ENCODE assay signal across 8 mouse cellular contexts in genomic region chr4:150366510-150367208, GRCm38 (mm10).
A peak's percentile ranks its signal among the peaks of the same experiment; 100 is the strongest.
DNase-seq lines count a peak whose midpoint lies in the region; ATAC-seq lines count a peak whose summit lies in the region.

No protein-coding gene starts in this region.

- no peak overlapping the region for H3K9ac ChIP-seq in midbrain, embryonic 13.5 days (replicated peaks)
- H3K9ac ChIP-seq in midbrain, embryonic 11.5 days (ENCODE audit: low read length), result no peak overlapping the region
- no peak overlapping the region for H3K9ac ChIP-seq in liver, embryonic 12.5 days
- no peak overlapping the region for H3K9ac ChIP-seq in forebrain, embryonic 12.5 days

- no peaks in the 10 kb centered on the region for H3K9me3 ChIP-seq in midbrain, embryonic 13.5 days
- no peaks in the 10 kb centered on the region for H3K9me3 ChIP-seq in midbrain, embryonic 11.5 days (ENCODE audit: control insufficient read depth, low read length)
- no peaks in the 10 kb centered on the region for H3K9me3 ChIP-seq in liver, embryonic 12.5 days (replicated peaks)
- H3K9me3 ChIP-seq in forebrain, embryonic 12.5 days, result no peaks in the 10 kb centered on the region

- peaks cover 48% of the 10 kb centered on the region for H3K4me1 ChIP-seq in midbrain, embryonic 13.5 days (replicated peaks)
- H3K4me1 ChIP-seq in midbrain, embryonic 11.5 days (ENCODE audit: control insufficient read depth, insufficient read depth, low read length), result peaks cover 24% of the 10 kb centered on the region
- H3K4me1 ChIP-seq in liver, embryonic 12.5 days, result peaks cover 36% of the 10 kb centered on the region
- H3K4me1 ChIP-seq in forebrain, embryonic 12.5 days, result peaks cover 43% of the 10 kb centered on the region

- 71% methylated on average over 6 of the region's 6 CpGs for WGBS in midbrain, embryonic 13.5 days
- 79% methylated on average over 6 of the region's 6 CpGs for WGBS in midbrain, embryonic 11.5 days
- 27% methylated on average over 6 of the region's 6 CpGs for WGBS in liver, embryonic 12.5 days (ENCODE audit: insufficient replicate concordance)
- 75% methylated on average over 6 of the region's 6 CpGs for WGBS in forebrain, embryonic 12.5 days

- no peaks in the 10 kb centered on the region for H3K36me3 ChIP-seq in midbrain, embryonic 13.5 days
- H3K36me3 ChIP-seq in midbrain, embryonic 11.5 days (ENCODE audit: control insufficient read depth, insufficient read depth, low read length), result no peaks in the 10 kb centered on the region
- H3K36me3 ChIP-seq in liver, embryonic 12.5 days, result no peaks in the 10 kb centered on the region
- H3K36me3 ChIP-seq in forebrain, embryonic 12.5 days (replicated peaks), result no peaks in the 10 kb centered on the region

- no peaks in the 10 kb centered on the region for H3K27me3 ChIP-seq in midbrain, embryonic 13.5 days
- H3K27me3 ChIP-seq in midbrain, embryonic 11.5 days (ENCODE audit: control insufficient read depth, insufficient read depth, low read length), result no peaks in the 10 kb centered on the region
- no peaks in the 10 kb centered on the region for H3K27me3 ChIP-seq in liver, embryonic 12.5 days (replicated peaks)
- no peaks in the 10 kb centered on the region for H3K27me3 ChIP-seq in forebrain, embryonic 12.5 days

- H3K27ac ChIP-seq in midbrain, embryonic 13.5 days, result 0 out of 2 replicates have a peak overlapping the region, but pooled peaks have one; percentile 16
- H3K27ac ChIP-seq in midbrain, embryonic 11.5 days (ENCODE audit: low read depth, low read length), result no peak overlapping the region
- peak overlapping the region; percentile 41 for H3K27ac ChIP-seq in liver, embryonic 12.5 days
- no peak overlapping the region for H3K27ac ChIP-seq in forebrain, embryonic 12.5 days

- no peak overlapping the region for H3K4me3 ChIP-seq in midbrain, embryonic 13.5 days (replicated peaks)
- H3K4me3 ChIP-seq in midbrain, embryonic 11.5 days (ENCODE audit: low read depth, low read length), result no peak overlapping the region
- no peak overlapping the region for H3K4me3 ChIP-seq in liver, embryonic 12.5 days
- no peak overlapping the region for H3K4me3 ChIP-seq in forebrain, embryonic 12.5 days (replicated peaks)

- ATAC-seq in midbrain, embryonic 13.5 days, result no peak
- ATAC-seq in midbrain, embryonic 11.5 days (ENCODE audit: low FRiP score), result no peak
- ATAC-seq in liver, embryonic 12.5 days, result peak; percentile 80
- ATAC-seq in forebrain, embryonic 12.5 days (ENCODE audit: low FRiP score), result no peak

- no peak overlapping the region for H3K4me2 ChIP-seq in midbrain, embryonic 13.5 days (replicated peaks)
- no peak overlapping the region for H3K4me2 ChIP-seq in midbrain, embryonic 11.5 days
- no peak overlapping the region; the same call in 1 of the 2 replicates for H3K4me2 ChIP-seq in liver, embryonic 12.5 days
- H3K4me2 ChIP-seq in forebrain, embryonic 12.5 days, result no peak overlapping the region

- DNase-seq in midbrain, embryonic 11.5 days (ENCODE audit: low spot score, missing footprints), result no peak
- DNase-seq in c-Kit-positive CD71-positive TER-119-negative erythroid progenitor cells, embryonic 14.5 days (ENCODE audit: low read depth), result peak; percentile 71
- DNase-seq in thymus, postnatal 25 days, result peak; percentile 47
- no peak for DNase-seq in gastrocnemius, postnatal 25 days
- no peak for DNase-seq in adrenal gland, postnatal 10 days

Comparison
In these comparisons a context has a peak if more than half of its experiments do, and no peak if none do; other contexts are left out.
1. H3K27ac ChIP-seq: peak in midbrain, embryonic 13.5 days (single experiment) and liver, embryonic 12.5 days (single experiment); none in midbrain, embryonic 11.5 days (single experiment) and forebrain, embryonic 12.5 days (single experiment).
2. DNase-seq: peak in c-Kit-positive CD71-positive TER-119-negative erythroid progenitor cells, embryonic 14.5 days (single experiment) and thymus, postnatal 25 days (single experiment); none in midbrain, embryonic 11.5 days (single experiment), gastrocnemius, postnatal 25 days (single experiment) and adrenal gland, postnatal 10 days (single experiment).